Mouse (Mus musculus) MEL (cell line): Measurements from ENCODE around the gene Ankle2.

Source experiments
- JUND ChIP-seq: IDR thresholded peaks from 2 replicates; pipeline ENCODE4 v1.6.1; 2011; ENCODE audit warnings: low read depth, mild to moderate bottlenecking, improper control_type of control experiment, low read length
- MXI1 ChIP-seq: IDR thresholded peaks from 2 replicates; pipeline ENCODE4 v1.6.1; 2011; ENCODE audit warnings: mild to moderate bottlenecking, low read depth, low read length, improper control_type of control experiment

GRCm38 (mm10) chr5:110285156-110285555 lies 54.4 kb downstream of the Ankle2 start:
- TF ChIP-seq JUND (no peak), MXI1 (no peak)
